In genomic region chr9:8731141-8731540, GRCm38 (mm10) we compare ENCODE assay signal across 17 mouse cellular contexts.
"Had no signal": no experiment of that assay in that cellular context is flagged by ENCODE, and none has a peak within 500 bp of the region (broad histone marks: within the 10 kb centered on the region; RNA-seq: fewer than 3 reads in every experiment).

No protein-coding gene starts in this region.

- ATAC-seq: hindbrain, postnatal 0 days; intestine, embryonic 16.5 days; liver, embryonic 12.5 days had no signal

- DNase-seq: gastrocnemius, postnatal 14 days; gastrocnemius, postnatal 36 days; heart, adult 11 months; heart, adult 2 months; heart, postnatal 4 days; kidney, adult 11 months; kidney, adult 2 months; kidney, adult 9 months; kidney, postnatal 10 days; kidney, postnatal 25 days; layer of hippocampus, adult 9-11 months; layer of hippocampus, postnatal 36 days; left cerebral cortex, postnatal 4 days; lung, adult 18-20 months had no signal
